Mouse (Mus musculus): ENCODE data around the gene Itgb5.
A peak's percentile ranks its signal among the peaks of the same experiment; 100 is the strongest.

The Itgb5 gene

DNA sequence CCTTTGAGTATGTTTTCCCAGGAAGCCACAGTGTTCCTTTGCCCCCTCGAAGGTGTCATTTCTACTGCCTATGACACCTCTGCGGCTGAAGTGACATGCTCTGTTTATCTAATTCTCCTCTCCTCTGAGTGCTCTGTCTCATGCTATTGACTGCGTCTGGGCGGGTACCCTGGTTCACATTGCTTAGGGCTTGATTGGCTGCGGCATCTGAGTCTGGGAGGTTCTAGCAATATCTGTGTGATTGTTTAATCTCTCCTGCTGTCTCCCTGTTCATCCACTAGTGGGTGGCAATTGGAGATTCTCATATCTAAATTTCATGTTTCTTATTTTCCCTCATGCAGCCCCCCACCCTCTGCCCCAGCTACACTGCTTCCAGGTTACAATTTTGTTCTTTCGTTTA is 49.6 kb downstream of the Itgb5 start:
- DNase-seq = no peak

DNA sequence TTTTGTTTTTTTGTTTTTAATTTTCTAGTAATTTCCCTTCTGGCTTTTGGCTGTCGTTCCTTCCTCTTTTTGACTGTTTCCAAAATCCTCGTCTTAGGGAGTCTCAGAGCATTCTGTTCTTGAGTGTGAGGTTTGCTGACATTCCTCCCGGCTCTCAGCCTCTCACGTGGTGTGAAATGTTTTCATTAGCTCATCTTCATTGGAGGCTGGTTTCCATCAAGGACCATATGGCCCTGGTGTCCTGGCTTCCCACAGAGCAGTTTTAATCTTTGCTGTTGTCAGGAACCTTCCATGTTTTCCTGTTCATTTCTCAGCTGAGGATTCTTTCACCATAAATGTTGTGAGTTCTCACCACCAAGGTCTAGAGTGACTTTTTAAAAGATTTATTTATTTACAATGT is 50.1 kb downstream of the Itgb5 start:
- DNase-seq = no peak

DNA sequence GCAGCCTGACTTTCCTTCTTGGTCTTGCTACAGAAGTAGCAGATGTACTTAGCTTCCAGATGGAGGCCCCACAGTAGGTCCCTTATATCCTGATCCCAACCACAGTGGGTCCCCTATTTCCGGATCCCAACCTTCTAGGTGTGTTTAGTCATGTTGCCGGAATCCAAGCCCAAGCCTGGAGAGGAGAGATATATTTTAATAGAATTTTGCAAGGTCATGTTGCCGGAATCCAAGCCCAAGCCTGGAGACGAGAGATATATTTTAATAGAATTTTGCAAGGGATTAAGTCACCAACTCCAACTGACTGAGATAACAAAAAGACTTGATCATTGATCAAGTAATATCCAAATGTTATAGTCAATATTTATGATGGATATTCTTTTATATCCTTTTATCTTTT is 51.3 kb downstream of the Itgb5 start:
- DNase-seq = no peak

DNA sequence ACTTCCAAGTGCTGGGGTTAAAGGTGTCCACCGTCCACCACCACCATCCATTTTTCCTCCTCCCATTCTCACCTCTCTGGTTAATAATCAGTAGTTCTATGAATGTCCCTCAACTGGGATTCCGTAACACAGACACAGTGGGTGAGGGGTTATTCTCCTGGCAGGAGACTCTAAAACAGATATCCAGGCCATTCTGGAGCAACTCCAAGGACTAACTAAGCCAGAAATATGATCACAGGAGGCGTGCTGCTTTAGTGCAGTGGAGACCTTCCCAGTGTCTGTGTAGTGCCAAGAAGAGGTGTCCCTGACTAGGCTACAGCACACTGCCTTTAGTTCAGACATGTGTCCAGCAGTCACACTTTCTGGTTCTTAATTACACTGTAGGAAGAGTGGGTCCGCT is 53.1 kb downstream of the Itgb5 start:
- no peak for DNase-seq

DNA sequence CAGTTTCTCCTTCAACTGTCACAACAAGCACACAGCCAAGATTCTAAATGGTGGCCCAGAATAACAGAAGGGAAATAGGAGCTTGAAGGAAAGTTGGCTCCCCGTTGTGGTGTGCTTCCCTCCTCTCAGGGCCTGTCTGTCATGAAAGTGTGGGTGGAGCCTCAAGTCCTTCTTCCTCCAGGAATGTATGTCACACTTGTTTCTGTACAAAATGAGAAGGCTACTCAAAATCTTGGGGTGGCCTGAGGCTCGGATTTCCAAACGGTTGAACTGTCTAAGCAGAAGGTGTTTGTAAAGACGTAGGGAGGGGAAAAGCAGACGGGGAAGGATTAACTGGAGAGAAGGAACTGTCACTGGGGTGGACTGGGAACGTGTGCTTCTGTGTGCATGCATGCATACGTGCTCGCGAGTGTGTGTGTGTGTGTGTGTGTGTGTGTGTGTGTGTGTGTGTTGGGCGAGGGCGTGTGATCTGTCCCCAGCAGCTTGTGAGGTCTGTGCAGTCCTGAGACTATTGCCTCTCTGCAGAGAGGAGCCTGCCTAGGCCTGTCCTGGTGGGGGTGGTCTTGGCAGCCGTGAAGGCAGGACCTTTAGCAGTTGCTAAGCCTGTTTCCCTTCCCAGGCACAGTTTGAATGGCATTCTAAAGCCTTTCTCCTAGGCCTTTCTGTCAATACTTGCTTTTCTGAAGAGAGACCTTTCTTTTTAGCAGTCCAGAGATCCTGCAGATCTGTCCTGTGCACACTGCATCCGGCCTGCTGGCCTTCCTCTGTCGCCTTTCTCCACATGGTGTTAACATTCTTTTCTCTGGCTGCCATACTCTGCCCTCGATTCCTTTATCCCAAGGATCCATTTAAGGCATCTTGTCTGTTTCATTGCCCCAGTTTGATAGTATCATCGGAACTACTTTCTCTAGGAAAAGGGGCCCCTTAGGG is 53.8 kb downstream of the Itgb5 start:
- DNase-seq = no peak

DNA sequence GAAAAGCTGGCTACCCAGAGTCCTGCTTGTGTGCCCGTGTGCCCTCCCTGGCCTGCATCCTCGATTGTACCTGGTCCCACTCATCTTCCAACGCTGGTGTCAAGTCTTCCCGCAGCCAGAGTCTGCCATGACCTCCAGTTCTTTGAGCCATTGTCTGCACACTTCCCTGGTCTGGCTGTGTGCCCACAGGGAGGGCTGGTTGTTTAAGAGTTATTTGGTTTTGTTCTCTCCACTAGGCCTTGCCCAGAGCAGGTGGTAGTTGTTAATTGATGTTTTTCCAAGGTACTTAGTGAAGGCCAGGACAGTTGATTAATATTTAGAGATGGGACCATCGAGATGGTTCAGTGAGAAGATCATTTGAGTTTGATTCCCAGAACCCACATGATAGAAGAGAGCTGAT is 54.7 kb downstream of the Itgb5 start:
- DNase-seq = no peak

DNA sequence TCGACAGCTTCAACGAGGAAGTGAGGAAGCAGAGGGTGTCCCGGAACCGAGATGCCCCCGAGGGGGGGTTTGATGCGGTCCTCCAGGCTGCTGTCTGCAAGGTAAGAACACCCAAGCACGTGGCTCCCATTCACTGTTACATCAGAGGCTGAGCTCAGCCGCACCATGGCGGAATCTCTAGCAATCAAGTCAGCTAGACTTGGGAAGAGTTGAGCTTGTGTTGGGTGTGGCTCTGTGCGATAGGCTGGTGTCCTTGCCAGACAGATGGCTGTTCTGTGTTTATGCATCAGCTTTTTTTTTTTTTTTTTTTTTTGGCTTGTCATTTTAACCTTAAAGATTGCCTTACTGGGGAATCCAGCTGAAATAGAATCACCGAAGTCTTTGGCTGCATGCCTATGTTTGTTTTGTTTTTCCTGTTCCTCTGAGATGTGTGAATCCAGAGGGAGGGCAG is 55.6 kb downstream of the Itgb5 start:
- DNase-seq = no peak

DNA sequence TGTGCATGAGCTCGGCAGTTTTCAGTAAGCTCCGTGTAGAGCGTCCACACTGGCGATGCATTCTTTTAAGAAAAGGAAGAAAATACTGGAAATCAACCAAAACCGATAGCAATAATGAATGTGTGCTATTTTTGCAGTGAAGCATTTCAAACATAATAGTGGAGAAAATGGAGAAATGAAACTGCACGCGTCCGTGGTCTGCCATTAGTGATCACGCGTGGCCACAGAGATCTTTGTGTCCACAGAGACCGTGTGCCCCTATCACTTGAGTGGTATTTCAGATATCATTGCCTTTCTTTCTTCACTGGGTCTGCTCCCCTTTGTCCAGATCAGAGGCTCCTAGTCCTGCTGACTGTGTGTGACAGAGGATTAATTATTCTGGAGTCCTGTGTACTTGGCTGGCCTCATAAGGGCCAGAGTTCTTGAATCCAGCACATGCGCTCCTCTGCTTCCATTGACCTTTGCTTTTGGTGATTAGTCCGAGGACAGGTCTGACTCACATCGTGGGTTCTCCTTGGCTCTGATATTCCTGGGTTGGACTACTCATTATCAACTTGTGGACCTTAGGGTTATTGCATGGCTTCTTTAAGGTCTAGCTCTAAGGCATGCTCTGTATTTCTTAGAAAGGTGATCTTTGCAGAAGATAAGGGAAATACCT is 56.3 kb downstream of the Itgb5 start:
- DNase-seq = no peak

DNA sequence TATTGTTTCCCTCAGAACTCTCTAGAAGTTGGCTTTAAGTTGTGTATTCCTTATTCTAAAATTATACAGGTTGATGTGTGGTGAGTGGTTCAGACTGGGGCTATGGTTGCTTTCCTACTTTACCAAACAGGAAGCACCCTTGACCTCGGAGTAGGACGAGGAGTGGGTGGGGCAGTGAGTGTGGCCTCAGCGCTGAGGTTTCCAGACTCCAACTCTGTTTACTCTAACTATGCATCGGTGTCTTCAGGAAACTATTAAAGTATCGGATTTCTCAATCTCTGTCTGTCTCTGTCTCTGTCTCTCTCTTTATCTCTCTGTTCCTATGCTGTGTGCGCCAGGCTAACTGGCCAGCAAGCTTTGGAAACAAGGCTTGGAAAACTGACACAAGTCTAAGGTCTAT is 57.2 kb downstream of the Itgb5 start:
- DNase-seq = peak; percentile 49

DNA sequence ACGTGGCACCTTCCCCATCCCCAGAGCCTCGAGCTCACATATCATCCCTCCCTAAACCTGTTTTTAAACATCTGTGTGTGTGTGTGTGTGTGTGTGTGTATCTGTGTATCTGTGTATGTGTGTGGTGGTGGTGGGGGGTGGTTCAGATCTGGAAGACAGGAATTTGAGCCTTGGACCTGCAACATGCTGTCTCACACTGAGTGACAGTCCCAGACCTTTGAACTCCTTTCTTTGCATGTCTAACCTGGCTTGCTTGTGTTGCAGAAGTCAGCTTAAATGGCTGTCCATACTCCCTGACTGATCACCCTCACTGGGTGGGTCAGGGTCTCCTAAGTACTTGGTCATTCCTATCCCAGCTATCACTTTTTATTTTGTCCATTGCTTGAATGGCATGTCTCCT is 58.5 kb downstream of the Itgb5 start:
- no peak for DNase-seq

DNA sequence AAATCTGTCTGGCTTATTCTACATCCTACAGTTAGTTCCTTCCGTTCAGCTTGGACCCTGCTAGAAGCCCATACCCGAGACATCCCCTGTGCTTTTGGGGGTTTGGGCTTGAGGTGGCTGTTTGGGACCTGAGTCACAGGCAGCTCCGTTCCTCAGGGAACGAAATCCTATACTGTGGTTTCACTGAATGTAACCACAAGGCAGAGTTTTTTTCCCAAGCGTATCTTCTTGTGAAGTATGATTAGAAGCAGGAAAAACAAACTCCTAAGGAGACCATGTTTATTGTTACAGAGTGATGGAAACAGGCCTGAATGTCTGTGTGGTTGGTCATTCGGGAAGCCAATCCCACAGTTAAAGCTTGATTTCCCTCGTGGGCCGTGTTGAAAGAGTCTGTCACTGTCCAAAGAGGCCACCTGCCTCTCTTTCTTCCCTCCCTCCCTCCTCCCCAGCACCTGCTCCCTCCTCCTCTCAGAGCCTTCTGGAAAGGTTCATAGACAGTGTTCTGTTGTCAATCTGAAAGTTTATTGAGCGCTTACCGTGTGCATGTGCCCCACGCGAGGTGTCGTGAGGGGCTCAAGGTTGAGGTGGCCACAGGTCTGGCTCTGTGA is 59.6 kb downstream of the Itgb5 start:
- DNase-seq = no peak

DNA sequence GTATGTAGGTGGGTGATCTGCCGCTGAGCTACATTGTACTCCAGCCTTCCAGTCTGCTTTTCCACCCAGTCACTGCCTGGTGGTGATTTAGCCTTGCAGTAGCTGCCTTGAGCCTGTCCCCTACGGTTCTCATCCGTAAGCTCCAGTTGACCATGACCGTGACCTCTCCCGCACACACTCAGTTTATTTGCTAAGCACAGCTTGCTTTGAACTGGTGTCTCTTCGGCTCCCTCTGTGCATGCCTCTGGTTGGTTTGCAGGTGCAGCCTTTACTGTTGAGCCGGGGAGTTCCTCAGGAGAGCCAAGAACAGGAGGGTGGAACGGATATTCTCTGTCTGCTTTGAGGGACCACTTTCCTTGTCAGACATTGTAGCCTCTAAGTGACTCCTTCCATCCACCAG is 61.6 kb downstream of the Itgb5 start:
- DNase-seq = peak; percentile 56

DNA sequence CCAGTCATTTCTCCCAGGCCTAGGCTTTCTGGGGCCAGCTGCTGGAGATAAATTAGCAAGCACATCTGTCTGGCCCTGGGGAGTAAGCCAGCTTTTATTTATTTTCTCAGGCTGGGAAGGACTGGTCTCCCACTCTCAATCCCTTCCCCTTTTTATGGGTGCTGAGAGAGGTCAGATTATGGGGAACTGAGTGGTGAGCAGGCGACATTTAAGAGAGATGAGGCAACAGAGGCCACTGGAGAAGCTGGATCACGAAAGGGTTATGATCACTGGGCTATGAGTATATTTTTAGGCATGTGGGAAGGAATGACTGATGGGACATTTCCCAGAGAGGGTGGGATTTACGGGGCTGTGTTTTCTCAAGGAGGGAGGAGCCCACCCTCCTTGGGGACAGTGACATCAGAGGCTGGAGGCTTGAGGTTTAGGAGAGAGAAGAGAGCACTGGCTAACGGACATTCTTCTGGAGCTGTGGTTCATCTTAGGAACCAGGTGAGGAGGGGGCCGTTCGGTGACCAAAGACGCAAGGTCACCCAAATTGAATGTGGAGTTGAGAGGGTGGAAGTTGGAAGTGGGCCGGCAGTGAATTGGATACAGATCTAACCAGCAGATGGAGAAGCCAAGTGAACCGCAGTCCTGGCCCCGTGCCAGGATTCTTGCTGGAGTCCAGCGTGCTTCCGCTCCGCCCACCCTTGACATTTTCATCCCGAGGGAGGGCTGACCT is 62.3 kb downstream of the Itgb5 start:
- peak; percentile 78 for DNase-seq

DNA sequence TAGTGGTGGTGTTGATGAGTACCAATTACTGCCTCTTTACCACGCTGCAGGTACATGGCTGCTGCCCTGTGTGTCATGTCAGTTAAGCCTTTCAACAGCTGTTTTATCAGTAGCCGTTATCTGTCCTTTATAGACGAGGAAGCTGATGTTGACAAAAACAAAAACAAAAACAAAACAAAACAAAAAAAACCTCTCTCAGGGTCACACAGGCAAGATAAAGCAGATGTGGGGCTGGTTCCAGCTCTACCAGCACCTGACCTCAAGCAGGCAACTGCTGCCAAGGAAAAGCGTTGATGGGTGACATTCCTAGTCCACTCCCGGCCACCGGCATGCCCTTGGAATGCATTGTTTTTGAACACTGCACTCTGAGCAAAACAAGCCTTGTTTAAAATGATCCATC is 63.1 kb downstream of the Itgb5 start:
- DNase-seq = no peak

DNA sequence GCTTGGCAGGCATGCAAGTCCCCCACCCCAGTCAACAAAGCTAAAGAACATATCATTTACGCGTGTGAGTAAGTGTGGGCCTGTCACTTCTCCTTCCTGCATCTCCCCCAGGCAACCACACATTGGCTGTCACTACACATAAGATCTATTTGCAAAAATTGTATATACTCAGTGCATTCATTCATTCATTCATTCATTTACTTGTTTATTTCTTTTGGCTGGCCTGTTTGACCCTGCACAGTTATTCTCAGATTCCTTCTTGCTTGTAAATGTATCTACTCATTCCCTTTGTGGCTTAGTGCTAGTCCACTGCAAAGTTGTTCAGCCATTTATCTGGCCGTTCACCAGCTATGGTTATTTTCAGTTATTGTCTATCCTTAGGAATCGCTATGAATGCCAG is 64.3 kb downstream of the Itgb5 start:
- no peak for DNase-seq

DNA sequence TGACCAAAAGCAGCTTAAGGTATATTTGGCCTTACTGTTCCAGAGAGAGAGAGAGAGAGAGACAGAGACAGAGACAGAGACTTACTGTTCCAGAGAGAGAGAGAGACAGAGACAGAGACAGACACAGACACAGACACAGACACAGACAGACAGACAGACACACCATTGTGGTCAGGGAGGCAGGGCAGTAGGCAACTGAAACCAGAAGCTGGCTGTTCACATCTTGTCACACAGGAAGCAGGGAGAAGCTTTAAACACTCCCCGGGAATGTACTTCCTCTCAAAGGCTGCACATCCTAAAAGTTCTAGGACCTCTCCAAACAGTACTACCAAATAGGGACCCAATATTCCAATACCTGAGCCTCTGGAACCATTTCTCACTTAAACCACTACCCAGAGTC is 65.0 kb downstream of the Itgb5 start:
- no peak for DNase-seq

DNA sequence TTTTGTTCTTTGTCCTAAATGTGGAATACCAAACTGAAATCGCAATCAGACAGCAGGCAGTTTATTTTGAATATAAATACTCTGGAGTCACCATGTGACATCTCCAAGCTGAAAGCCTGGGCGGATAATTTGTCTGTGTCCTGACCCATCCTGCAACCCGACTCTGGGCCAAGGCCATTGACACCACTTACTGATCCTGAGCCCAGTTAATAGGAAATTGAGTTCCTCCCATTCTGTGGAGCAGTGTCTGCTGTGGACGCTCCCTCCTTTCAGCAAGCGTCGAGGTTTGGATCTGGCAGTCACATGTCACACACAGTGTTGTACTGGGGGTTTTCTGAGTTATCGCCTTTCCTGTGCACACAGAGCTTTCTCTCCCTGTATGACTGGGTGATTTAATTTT is 66.2 kb downstream of the Itgb5 start:
- no peak for DNase-seq

DNA sequence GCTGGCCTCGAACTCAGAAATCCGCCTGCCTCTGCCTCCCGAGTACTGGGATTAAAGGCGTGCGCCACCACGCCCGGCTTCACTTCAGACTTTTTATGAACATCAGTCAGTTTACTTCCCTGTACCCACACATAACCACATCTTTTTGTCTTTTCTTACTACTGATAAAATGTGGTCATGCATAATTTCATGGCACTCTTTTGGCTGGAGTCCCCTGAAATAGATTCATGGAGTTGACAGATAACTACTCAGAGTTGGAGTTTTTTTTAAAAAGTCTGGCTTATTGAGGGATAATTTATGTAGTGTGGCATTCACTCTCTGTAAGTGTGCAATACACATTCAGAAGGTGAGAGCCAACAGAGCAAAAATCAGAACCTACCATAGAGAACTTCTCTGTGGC is 67.3 kb downstream of the Itgb5 start:
- no peak for DNase-seq

DNA sequence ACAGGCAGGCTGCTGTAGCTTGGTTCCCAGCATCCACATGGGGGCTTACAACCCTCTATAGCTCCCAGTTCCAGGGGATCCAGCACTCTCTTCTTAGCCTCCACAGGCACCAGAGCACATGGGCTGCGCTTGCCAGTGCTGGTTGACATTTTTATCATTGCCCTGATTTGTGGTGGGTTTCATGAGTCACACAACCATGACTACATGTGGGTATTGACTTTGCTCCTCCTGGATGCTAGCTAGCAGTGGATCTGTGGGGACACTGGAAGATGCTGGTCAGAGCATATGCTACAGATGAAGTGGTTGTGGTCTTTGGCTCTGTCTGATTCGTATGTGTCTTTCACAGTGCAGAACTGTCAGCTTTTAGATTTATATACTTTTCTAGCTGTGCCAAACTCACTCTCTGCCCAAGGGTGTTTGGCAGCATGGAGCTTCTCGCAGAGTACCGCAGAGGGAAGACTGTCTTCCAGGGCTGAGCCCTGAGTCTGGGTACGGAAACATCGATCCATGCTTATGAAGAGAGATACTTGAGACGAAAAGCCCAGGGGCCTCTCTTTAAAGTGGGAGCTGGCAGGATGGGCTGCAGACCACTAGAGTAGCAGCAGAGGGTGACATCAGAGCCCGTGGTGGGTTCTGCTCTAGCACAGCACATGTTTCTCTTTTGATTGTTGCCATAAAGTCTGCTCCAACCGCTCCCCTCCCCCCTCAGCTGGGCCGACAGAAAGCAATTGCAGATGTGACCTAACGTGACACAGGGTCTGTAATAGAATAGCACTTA is 74.4 kb downstream of the Itgb5 start:
- peak; percentile 86 for DNase-seq

DNA sequence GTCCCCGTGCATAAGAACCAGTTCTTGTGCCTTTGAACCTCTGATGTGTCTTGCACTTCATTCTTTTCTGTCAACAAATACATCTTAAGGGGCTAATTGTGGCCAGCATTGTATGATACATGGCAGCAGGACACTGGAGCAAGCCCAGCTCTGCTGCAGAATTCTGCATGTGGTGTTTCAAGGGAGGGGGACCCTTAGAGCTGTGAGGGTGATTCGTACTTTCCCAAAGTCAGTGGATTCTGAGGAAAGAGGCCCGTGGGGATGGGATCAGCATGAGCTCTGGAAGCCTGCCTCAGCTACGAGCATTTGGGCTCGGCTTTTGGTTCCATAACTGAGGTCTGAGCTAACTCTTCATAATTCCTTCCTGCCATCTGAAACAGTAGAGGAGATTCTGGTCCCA is 75.1 kb downstream of the Itgb5 start:
- DNase-seq = no peak

DNA sequence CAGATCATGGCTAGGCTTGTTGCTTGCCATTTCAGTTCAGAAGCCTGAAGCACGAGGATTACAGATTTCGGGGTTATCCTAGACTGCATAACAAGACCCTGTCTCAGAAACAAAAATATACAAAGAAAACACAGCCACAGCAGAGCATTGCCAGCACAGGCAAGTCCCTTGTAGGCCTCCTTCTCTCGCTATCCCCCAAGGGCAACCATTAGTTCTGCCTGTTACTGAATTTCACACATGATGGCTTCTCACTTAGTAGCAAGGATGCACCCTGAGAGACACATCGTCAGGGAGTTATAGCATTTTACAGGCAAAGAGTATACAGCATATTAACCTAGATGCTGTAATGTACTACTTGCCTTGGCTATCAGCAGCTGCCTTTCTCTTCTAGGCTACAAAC is 78.8 kb downstream of the Itgb5 start:
- no peak for DNase-seq

DNA sequence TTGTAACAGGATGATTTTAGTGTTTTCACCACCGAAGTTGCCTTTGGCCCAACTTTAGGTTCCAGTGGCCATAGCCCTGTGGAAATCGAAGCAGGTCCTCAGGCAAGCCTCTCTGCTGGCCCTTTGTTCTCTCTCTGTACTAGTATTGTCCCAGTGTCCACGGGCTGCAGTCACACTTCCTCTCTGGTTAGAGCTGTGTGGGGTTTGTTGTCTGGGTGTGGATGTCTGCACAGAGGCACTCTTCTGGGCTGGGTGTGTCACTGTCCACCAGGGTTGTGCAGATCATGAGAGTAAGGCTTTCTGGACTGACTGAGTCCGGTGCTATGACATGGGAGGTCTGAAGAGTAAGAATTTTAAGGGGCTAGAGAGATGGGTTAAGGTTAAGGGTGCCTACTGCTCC is 85.5 kb downstream of the Itgb5 start:
- no peak for DNase-seq

Measured in embryo, embryonic 11 days (tissue).